Mouse (Mus musculus): Measurements from ENCODE around the gene Tlcd2. TPM values are rescaled to one million over a fixed set of nuclear protein-coding genes. Genes with fewer than 3 reads are reported as not detected.
A peak's percentile ranks its signal among the peaks of the same experiment; 100 is the strongest.

Tlcd2 gene
- total and polyA plus RNA-seq, 3 experiments, result 3.7 to 10.3 (median 4.6) TPM

GRCm38 (mm10) chr11:75439951-75440350 lies 21.6 kb upstream of the Tlcd2 start:
- Histone ChIP-seq H3K36me3 (ENCODE audit: control insufficient read depth, insufficient read depth, low read length) (no peaks in the 10 kb centered on the region), H3K4me3 (no peak overlapping the region), H3K79me2 (replicated peaks; ENCODE audit: control insufficient read depth, insufficient read depth, low read length) (no peaks in the 10 kb centered on the region), H3K4me1 (ENCODE audit: control insufficient read depth, insufficient read depth, low read length) (no peaks in the 10 kb centered on the region), H3K9ac (ENCODE audit: low read depth, low read length) (no peak overlapping the region), H3K27ac (no peak overlapping the region), H3K27me3 (ENCODE audit: control insufficient read depth, insufficient read depth, low read length) (no peaks in the 10 kb centered on the region)
- 90% methylated on average over 3 of the region's 3 CpGs for WGBS
- no peak for DNase-seq
- no peak for TF ChIP-seq EP300 (IDR thresholded peaks at IDR 0.05; ENCODE audit: insufficient read depth, low read depth, low read length)
- no peak for TF ChIP-seq POLR2A (IDR thresholded peaks at IDR 0.05; ENCODE audit: insufficient read depth, low read depth, low read length)
- no peak for TF ChIP-seq CTCF (IDR thresholded peaks at IDR 0.05)
- intact Hi-C loops (cut with DNase I), result no loop called here

GRCm38 (mm10) chr11:75441034-75441433 lies 20.5 kb upstream of the Tlcd2 start:
- TF ChIP-seq EP300 (IDR thresholded peaks at IDR 0.05; ENCODE audit: insufficient read depth, low read depth, low read length) (no peak), POLR2A (IDR thresholded peaks at IDR 0.05; ENCODE audit: insufficient read depth, low read depth, low read length) (no peak), CTCF (IDR thresholded peaks at IDR 0.05) (no peak)
- Histone ChIP-seq H3K36me3 (ENCODE audit: control insufficient read depth, insufficient read depth, low read length) (no peaks in the 10 kb centered on the region), H3K27ac (no peak overlapping the region), H3K4me3 (no peak overlapping the region), H3K9ac (ENCODE audit: low read depth, low read length) (no peak overlapping the region), H3K27me3 (ENCODE audit: control insufficient read depth, insufficient read depth, low read length) (no peaks in the 10 kb centered on the region), H3K79me2 (replicated peaks; ENCODE audit: control insufficient read depth, insufficient read depth, low read length) (no peaks in the 10 kb centered on the region), H3K4me1 (ENCODE audit: control insufficient read depth, insufficient read depth, low read length) (no peaks in the 10 kb centered on the region)
- 84% methylated on average over 7 of the region's 7 CpGs for WGBS
- intact Hi-C loops (cut with DNase I), result no loop called here
- no peak for DNase-seq

- Histone ChIP-seq H3K36me3 (ENCODE audit: control insufficient read depth, insufficient read depth, low read length) (no peaks in the 10 kb centered on the region), H3K4me3 (no peak overlapping the region), H3K9ac (ENCODE audit: low read depth, low read length) (no peak overlapping the region), H3K27me3 (ENCODE audit: control insufficient read depth, insufficient read depth, low read length) (no peaks in the 10 kb centered on the region), H3K79me2 (replicated peaks; ENCODE audit: control insufficient read depth, insufficient read depth, low read length) (no peaks in the 10 kb centered on the region), H3K27ac (no peak overlapping the region), H3K4me1 (ENCODE audit: control insufficient read depth, insufficient read depth, low read length) (no peaks in the 10 kb centered on the region)
- no peak for TF ChIP-seq CTCF (IDR thresholded peaks at IDR 0.05)
- TF ChIP-seq POLR2A (IDR thresholded peaks at IDR 0.05; ENCODE audit: insufficient read depth, low read depth, low read length), result no peak
- TF ChIP-seq EP300 (IDR thresholded peaks at IDR 0.05; ENCODE audit: insufficient read depth, low read depth, low read length), result no peak
- DNase-seq, result no peak
- WGBS, result 83% methylated on average over 16 of the region's 16 CpGs
- intact Hi-C loops (cut with DNase I), result no loop called here
Observed at GRCm38 (mm10) chr11:75441601-75442000, 19.9 kb upstream of the Tlcd2 start.

- no peaks in the 10 kb centered on the region for H3K36me3 ChIP-seq (ENCODE audit: control insufficient read depth, insufficient read depth, low read length)
- intact Hi-C loops (cut with DNase I), result no loop called here
- no peaks in the 10 kb centered on the region for H3K27me3 ChIP-seq (ENCODE audit: control insufficient read depth, insufficient read depth, low read length)
- no peaks in the 10 kb centered on the region for H3K79me2 ChIP-seq (replicated peaks; ENCODE audit: control insufficient read depth, insufficient read depth, low read length)
- H3K4me1 ChIP-seq (ENCODE audit: control insufficient read depth, insufficient read depth, low read length), result no peaks in the 10 kb centered on the region
- no peak for TF ChIP-seq EP300 (IDR thresholded peaks at IDR 0.05; ENCODE audit: insufficient read depth, low read depth, low read length)
- no peak for TF ChIP-seq POLR2A (IDR thresholded peaks at IDR 0.05; ENCODE audit: insufficient read depth, low read depth, low read length)
- TF ChIP-seq CTCF (IDR thresholded peaks at IDR 0.05), result no peak
- no peak overlapping the region for H3K4me3 ChIP-seq
- no peak for DNase-seq
- WGBS, result 86% methylated on average over 8 of the region's 8 CpGs
- H3K9ac ChIP-seq (ENCODE audit: low read depth, low read length), result no peak overlapping the region
- H3K27ac ChIP-seq, result no peak overlapping the region
Observed at GRCm38 (mm10) chr11:75443711-75444110, 17.8 kb upstream of the Tlcd2 start.

- H3K4me3 ChIP-seq, result no peak overlapping the region
- H3K79me2 ChIP-seq (replicated peaks; ENCODE audit: control insufficient read depth, insufficient read depth, low read length), result 0 out of 2 replicates have a peak, but pooled peaks cover 1% of the 10 kb centered on the region
- WGBS, result 63% methylated on average over 3 of the region's 3 CpGs
- no peaks in the 10 kb centered on the region for H3K27me3 ChIP-seq (ENCODE audit: control insufficient read depth, insufficient read depth, low read length)
- H3K9ac ChIP-seq (ENCODE audit: low read depth, low read length), result no peak overlapping the region
- H3K4me1 ChIP-seq (ENCODE audit: control insufficient read depth, insufficient read depth, low read length), result no peaks in the 10 kb centered on the region; the same call in 1 of the 2 replicates
- TF ChIP-seq EP300 (IDR thresholded peaks at IDR 0.05; ENCODE audit: insufficient read depth, low read depth, low read length), result no peak
- no peak for TF ChIP-seq POLR2A (IDR thresholded peaks at IDR 0.05; ENCODE audit: insufficient read depth, low read depth, low read length)
- TF ChIP-seq CTCF (IDR thresholded peaks at IDR 0.05), result no peak
- H3K27ac ChIP-seq, result no peak overlapping the region
- no peak for DNase-seq
- intact Hi-C loops (cut with DNase I), result no loop called here
- no peaks in the 10 kb centered on the region for H3K36me3 ChIP-seq (ENCODE audit: control insufficient read depth, insufficient read depth, low read length)
Observed at GRCm38 (mm10) chr11:75448575-75448974, 12.9 kb upstream of the Tlcd2 start.

- no peaks in the 10 kb centered on the region for H3K36me3 ChIP-seq (ENCODE audit: control insufficient read depth, insufficient read depth, low read length)
- H3K4me1 ChIP-seq (ENCODE audit: control insufficient read depth, insufficient read depth, low read length), result peaks cover 2% of the 10 kb centered on the region
- H3K79me2 ChIP-seq (replicated peaks; ENCODE audit: control insufficient read depth, insufficient read depth, low read length), result 0 out of 2 replicates have a peak, but pooled peaks cover 1% of the 10 kb centered on the region
- TF ChIP-seq CTCF (IDR thresholded peaks at IDR 0.05), result no peak
- TF ChIP-seq POLR2A (IDR thresholded peaks at IDR 0.05; ENCODE audit: insufficient read depth, low read depth, low read length), result no peak
- TF ChIP-seq EP300 (IDR thresholded peaks at IDR 0.05; ENCODE audit: insufficient read depth, low read depth, low read length), result no peak
- peak in 1 of 2 experiments; percentile 17 for DNase-seq
- WGBS, result 69% methylated on average over 7 of the region's 7 CpGs
- no peak overlapping the region for H3K9ac ChIP-seq (ENCODE audit: low read depth, low read length)
- H3K27me3 ChIP-seq (ENCODE audit: control insufficient read depth, insufficient read depth, low read length), result no peaks in the 10 kb centered on the region
- intact Hi-C loops (cut with DNase I), result no loop called here
- H3K27ac ChIP-seq, result no peak overlapping the region
- no peak overlapping the region for H3K4me3 ChIP-seq
Observed at GRCm38 (mm10) chr11:75449695-75450094, 11.8 kb upstream of the Tlcd2 start.

All from heart, adult 2 months (tissue).